Mouse (Mus musculus): ENCODE results near the gene Skida1.

Skida1 gene

DNA sequence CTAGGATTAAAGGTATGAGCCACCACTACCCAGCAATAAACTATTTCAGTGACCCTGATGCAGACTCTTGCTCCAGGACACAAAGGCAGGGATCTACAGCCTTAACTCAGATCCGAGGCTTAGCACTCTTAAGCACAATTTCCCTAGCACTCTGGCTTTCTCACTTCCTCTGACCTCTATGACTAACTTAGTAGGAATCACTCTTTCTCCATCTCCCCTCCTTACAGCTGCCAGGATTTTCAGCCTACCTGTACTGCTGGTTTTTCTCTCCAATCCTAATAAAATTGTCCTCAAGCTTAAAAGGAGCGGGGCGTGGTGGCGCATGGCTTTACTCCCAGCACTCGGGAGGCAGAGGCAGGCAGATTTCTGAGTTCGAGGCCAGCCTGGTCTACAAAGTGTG is 31.5 kb downstream of the Skida1 start:
- DNase-seq (ENCODE audit: low read depth, low spot score) = no peak

DNA sequence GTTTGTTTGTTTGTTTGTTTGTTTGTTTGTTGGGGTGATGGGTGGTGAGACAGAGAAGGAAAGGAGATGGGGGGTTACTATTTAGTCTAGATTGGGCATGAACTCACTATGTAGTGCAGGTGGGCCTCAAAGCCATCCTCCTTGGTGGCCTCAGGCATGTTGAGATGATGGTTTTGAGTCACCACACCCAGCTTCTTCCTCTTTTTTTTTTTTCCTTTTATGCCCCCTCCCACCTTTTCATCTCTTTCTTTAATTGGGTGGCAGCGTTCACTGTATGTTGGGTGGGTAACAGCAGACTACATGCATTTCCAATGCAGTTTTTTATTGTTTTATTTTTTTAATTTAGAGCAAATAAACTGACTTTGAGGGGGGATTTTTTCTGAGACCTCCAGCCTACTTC is 32.2 kb downstream of the Skida1 start:
- no peak for DNase-seq (ENCODE audit: low read depth, low spot score)

DNA sequence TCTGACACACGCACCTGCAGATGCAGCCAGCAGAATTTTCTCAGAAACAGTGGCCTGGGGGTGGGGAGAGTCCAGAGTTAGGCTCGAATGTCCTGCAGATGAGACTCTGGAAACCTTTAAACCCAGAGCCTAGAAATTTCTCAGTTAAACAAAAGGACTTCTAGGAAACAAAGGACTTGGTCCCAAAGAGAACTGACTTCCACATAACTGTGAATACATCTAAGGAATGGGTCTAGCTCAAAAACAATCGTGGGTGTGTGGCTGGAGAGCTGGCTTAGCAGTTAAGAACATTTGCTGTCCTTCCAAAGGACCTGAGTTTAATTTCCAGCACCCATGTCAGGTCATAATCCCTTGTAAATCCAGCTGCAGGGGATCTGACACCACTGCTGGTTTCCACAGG is 33.3 kb downstream of the Skida1 start:
- DNase-seq (ENCODE audit: low read depth, low spot score) = peak; percentile 59

DNA sequence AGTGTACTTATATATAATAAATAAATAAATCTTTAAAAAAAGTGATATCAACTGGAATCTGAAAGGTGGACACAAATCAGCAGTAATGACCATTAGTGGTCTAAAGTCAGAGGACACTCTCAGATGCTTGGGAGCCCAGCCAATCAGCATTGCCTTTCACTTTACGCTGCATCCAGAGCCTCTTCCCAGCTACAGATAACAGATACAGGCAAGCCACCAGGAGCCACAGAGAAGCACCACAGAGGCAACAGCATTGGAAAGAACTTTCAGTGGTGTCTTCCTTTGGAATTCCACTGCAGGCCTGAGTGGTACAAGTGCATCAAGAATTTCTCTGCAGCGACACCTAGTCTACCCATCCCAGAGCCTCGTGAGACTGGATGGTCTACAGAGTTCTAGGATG is 36.0 kb downstream of the Skida1 start:
- no peak for DNase-seq (ENCODE audit: low read depth, low spot score)

GRCm38 (mm10) chr2:18011226-18011625 is 37.6 kb downstream of the Skida1 start:
- no peak for DNase-seq (ENCODE audit: low read depth, low spot score)

GRCm38 (mm10) chr2:18005137-18005536 is 43.7 kb downstream of the Skida1 start:
- DNase-seq (ENCODE audit: low read depth, low spot score) = peak; percentile 87

GRCm38 (mm10) chr2:18004286-18004685 is 44.6 kb downstream of the Skida1 start:
- DNase-seq (ENCODE audit: low read depth, low spot score) = no peak

- DNase-seq (ENCODE audit: low read depth, low spot score) = no peak
Measured at GRCm38 (mm10) chr2:18002306-18002705, 46.5 kb downstream of the Skida1 start.

DNA sequence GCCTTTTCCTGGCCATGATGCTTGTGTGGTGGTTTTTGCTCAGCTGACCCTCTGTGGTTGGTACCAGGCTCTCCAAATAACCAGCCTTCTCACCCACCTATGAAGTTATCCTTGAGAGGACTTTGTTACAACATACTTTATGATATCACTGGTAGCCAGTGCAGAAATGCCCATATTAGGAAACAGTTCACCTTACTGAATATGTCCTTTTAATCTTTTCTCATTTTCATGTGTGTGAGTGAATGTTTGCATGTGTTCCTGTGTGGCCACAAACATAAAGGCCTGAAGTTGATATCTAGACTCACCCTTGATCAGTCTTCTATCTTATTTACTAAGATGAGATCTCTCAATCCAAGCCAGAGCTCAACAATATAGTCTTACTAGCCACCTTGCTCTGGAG is 52.0 kb downstream of the Skida1 start, which contains the start of gene H2al2a:
H2al2a (minus strand) TSS at position 101 of the 400 bp plus-strand sequence.
- no peak for DNase-seq (ENCODE audit: low read depth, low spot score)
